Mouse (Mus musculus) embryonic stem cell, embryonic (primary cell): ENCODE data around the gene Thnsl1.

Experiments used
- CTCF ChIA-PET, 4 experiments: fragments of 300-600 bp in 2 of 4; fragments of 350-600 bp in 2 of 4; sonication (Branson Sonifier 250); formaldehyde crosslinking; loops; one replicate each; lab custom pipeline; 2022; ENCODE audit warnings: inconsistent platforms in 2 of 4; lab: Charles Lee
- POLR2A ChIA-PET, 4 experiments: fragments of 300-600 bp in 2 of 4; fragments of 350-600 bp in 2 of 4; sonication (Branson Sonifier 250); formaldehyde crosslinking; loops; one replicate each; lab custom pipeline; 2022; ENCODE audit warnings: antibody characterized with exemption in 4 of 4, inconsistent platforms in 1 of 4; lab: Charles Lee

Thnsl1 gene

DNA sequence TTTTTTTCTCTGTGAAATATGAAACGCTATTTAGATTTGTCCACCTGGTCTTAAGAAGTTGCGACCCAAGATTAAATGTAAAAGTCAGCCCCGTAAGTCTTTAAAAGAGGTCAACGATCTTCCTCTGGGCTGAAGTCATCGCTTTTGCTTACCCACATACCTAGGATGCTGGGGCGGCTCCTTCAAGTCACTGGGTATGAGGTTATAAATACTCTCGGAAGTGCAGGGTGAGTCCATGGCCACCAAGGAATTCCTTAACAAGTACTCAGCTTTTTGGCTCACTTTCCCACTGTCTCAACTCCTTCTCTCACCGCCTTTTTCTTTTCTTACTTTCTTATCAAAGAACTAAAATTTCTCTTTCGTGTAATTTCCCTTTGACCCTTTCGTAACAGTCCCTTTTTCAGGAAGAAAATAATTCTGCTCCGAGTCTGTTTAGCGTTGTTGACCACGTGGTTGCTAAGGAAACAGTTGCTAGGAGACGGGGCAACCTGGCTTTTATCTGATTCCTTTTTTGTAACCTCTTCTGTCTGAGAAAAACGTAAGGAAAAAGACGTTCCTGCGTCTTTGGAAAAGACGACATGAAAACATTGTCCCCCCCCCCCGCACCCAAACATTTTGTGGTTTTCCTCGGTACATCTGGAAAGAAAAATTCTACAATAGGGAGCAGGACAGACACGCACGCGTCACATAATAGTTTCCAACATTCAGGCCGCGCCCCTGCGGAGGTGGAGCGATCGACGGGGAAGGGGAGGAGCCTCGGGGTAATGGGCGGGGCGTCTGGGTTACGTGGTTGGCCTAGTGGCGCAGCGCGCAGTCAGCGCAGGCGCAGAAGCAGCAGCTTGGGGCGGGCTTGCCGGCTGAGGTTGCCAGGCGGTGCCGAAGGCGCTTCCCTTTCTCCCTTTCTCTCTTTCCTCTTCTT is at the start of gene Thnsl1, which contains the start of gene Enkur:
Gene Thnsl1, plus strand, starts transcription at position 813 of the 919 bp plus-strand sequence.
Gene Enkur, minus strand, starts transcription at position 454 of the 919 bp plus-strand sequence.
- ChIA-PET POLR2A (interaction anchor here in 3 of 4 experiments (0.5 to 2.1 kb wide), 15 partner anchors 13 to 1840 kb away, joined by 3 to 13 read pairs (median 3); partner anchors contain the start of gene Arhgap21 (in 1 of the 3)), CTCF (interaction anchor here in 1 of 4 experiments (0.9 kb wide), 1 partner anchor 306 kb away, joined by 3 read pairs; no protein-coding TSS in a partner anchor)

DNA sequence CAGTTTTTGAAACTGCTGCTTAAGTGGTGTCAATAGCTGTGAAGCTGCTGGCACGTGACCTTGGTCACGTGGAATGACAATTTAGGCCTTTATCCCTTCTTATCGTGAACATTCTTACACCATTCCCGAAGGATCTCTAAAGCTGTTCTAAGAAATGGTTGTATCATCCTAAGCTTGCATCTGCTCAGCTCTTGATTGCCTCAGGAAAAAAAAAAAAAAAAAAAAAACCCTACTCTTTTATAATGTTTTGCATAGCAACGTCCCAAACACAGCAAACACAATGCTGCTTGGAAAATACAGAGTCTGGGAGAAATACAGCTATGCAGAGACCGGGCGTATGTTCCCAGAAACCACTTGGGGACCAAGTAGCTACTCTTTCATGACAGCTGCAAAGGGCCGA is 41.2 kb upstream of the Thnsl1 start:
- ChIA-PET CTCF (interaction anchor here in 3 of 4 experiments (0.6 to 1.0 kb wide), 4 partner anchors 96 to 753 kb away, joined by 3 to 5 read pairs (median 4); no protein-coding TSS in a partner anchor), POLR2A (interaction anchor here in 1 of 4 experiments (0.6 kb wide), 1 partner anchor 784 kb away, joined by 3 read pairs; no protein-coding TSS in a partner anchor)

DNA sequence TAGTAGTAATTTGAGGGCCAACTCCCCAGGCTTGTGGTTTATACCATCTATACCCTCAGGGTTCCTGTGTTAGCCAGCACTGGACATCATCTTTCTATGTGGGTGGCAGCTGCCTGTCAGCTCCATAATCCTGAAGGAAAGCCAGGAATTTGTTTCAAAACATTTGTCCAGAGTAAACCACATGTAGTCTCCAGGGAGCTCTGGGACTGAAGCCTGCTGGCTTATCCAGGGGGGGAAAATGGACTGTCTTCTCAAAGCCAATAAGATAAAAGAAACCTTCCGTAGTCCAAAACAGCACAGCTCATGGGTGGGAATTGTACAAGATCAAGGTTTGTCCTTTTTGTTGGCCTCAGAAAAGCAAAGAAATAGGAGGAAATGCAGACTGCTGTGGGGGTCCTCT is 37.6 kb upstream of the Thnsl1 start:
- ChIA-PET CTCF (no interaction called here), POLR2A (interaction anchor here in 1 of 4 experiments (0.6 kb wide), 1 partner anchor 23 kb away, joined by 3 read pairs; no protein-coding TSS in a partner anchor)

DNA sequence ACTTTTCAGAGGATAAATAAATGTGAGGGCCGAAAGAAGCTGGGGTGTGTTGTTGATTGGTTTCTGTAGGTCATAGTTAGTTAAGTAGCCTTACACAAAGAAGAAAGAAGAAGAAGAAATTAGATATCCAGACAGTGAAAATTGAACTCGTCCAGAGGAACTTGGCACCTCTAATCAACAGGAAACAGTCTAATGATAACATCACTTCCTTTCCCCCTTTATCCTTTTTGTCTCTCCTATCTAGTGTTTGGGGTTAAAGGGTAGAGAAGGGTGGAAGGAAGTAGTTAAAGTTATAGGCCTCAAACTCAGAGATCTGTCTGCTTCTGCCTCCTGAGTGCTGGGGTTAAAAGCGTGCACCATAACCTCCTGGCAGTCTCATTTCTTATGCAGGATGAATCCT is 32.7 kb upstream of the Thnsl1 start:
- CTCF ChIA-PET, result no interaction called here
- POLR2A ChIA-PET, result no interaction called here

- ChIA-PET POLR2A (no interaction called here), CTCF (no interaction called here)
These were observed 26.4 kb upstream of the Thnsl1 start for GRCm38 (mm10) chr2:21179136-21179535.

- CTCF ChIA-PET, result no interaction called here
These were observed 22.7 kb upstream of the Thnsl1 start for GRCm38 (mm10) chr2:21182811-21183210.

GRCm38 (mm10) chr2:21187576-21187975 is 17.9 kb upstream of the Thnsl1 start:
- POLR2A ChIA-PET, result interaction anchor here in 3 of 4 experiments (0.5 to 0.8 kb wide), 4 partner anchors 12 to 796 kb away, joined by 3 to 6 read pairs (median 3); no protein-coding TSS in a partner anchor
- CTCF ChIA-PET, result interaction anchor here (0.6 to 2.4 kb wide), 11 partner anchors 10 to 291 kb away, joined by 3 to 15 read pairs (median 3); no protein-coding TSS in a partner anchor

More at GRCm38 (mm10) chr2:21182811-21183210, 22.7 kb upstream of the Thnsl1 start:
- POLR2A ChIA-PET, result no interaction called here

DNA sequence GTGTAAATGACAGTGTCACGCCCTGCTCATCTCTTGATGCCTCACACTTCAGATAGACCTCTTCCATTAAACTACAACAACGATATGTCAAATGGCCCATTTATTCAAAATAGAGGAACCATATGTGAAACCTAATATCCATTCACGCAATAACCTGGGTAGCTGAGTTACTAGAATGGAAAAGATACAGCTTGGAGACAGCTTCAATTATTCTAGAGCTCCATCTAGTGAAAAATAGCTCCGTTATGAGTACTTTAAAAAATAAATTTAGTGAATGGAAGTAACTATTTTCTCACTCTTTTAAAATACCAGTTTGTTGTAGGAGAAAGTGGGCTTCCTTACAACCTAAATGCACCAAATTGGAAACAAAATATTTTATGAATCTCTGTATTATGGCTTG is 16.9 kb upstream of the Thnsl1 start:
- CTCF ChIA-PET, result interaction anchor here in 3 of 4 experiments (1.1 to 2.4 kb wide), 3 partner anchors 290 kb away, joined by 6 to 15 read pairs (median 11); no protein-coding TSS in a partner anchor

GRCm38 (mm10) chr2:21191232-21191631 is 14.3 kb upstream of the Thnsl1 start:
- POLR2A ChIA-PET, result interaction anchor here in 1 of 4 experiments (1.0 kb wide), 1 partner anchor 14 kb away, joined by 4 read pairs; the partner anchor contains the start of genes Enkur and Thnsl1
- CTCF ChIA-PET, result interaction anchor here in 1 of 4 experiments (0.6 kb wide), 1 partner anchor 234 kb away, joined by 3 read pairs; no protein-coding TSS in a partner anchor

More for the DNA sequence above, 16.9 kb upstream of the Thnsl1 start:
- POLR2A ChIA-PET, result interaction anchor here in 1 of 4 experiments (0.6 kb wide), 1 partner anchor 13 kb away, joined by 4 read pairs; no protein-coding TSS in a partner anchor

DNA sequence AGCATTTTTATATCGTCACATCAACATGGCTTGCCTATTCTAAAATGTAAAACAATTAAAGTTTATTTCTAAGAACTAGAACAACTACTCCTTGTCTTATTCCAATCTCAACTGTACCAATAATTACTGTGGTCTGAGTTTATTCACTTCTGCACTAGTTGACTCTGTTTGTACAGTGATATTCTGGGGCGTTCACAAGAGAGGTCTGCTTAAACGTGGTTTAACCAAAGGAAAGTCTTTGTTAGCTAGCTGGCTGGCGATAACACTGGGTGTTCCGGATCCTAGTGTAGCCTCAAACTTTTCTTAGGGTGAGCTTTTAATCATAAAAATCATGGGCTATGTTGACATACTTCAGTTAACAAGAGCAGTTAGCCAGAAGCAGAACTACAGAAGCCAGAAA is 10.3 kb upstream of the Thnsl1 start:
- POLR2A ChIA-PET, result no interaction called here

GRCm38 (mm10) chr2:21199051-21199450 is 6.5 kb upstream of the Thnsl1 start:
- ChIA-PET CTCF (interaction anchor here in 1 of 4 experiments (0.5 kb wide), 1 partner anchor 12 kb away, joined by 3 read pairs; no protein-coding TSS in a partner anchor), POLR2A (interaction anchor here in 1 of 4 experiments (0.7 to 1.0 kb wide), 2 partner anchors 12 to 52 kb away, joined by 3 to 4 read pairs; no protein-coding TSS in a partner anchor)

More for the DNA sequence above, 10.3 kb upstream of the Thnsl1 start:
- CTCF ChIA-PET, result no interaction called here

- CTCF ChIA-PET, result no interaction called here
- POLR2A ChIA-PET, result no interaction called here
These were observed 2.8 kb upstream of the Thnsl1 start for GRCm38 (mm10) chr2:21202754-21203153.

DNA sequence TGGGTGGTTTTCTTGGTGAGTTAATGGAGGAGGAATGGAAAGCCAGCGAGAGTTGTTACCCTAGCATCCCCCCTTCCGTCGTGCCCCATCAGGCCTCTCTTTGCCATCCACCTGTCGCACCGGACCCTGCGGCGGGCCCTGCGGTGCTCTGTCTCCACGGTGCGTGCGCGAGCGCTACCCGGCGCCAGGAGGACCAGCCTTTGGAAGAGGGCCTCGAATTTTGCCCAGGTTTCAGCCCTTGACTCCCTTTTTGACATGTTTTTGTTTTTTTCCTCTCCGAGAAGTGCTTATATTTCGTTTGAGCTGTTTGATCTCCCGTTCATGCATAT is 271 bp downstream of the Thnsl1 start:
- ChIA-PET CTCF (interaction anchor here in 1 of 4 experiments (0.9 kb wide), 1 partner anchor 306 kb away, joined by 3 read pairs; no protein-coding TSS in a partner anchor), POLR2A (interaction anchor here in 3 of 4 experiments (0.5 to 2.1 kb wide), 10 partner anchors 14 to 1840 kb away, joined by 3 to 13 read pairs (median 3); partner anchors contain the start of gene Arhgap21 (in 1 of the 3))

DNA sequence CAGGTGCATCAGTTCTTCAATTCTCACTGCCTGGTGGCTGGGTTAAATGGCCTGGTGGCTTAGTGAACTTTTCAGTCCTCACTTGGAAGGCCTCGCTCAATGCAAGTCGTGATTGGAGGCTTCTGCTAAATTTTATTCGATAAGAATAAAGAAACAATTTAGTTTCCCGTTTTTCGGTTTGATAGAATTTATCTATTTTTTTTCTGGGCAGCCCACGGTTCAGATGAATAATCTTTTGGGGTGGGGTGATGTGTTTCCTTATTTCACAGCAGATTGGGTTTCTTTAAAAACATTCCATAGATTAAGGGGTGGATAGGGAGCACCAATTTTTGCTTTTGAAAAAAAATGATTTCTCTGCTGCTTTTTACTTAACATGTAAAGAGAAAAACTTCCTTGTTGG is 754 bp downstream of the Thnsl1 start:
- POLR2A ChIA-PET, result interaction anchor here in 2 of 4 experiments (0.6 to 2.1 kb wide), 5 partner anchors 15 to 237 kb away, joined by 3 to 4 read pairs (median 3); partner anchors contain the start of gene Arhgap21 (in 1 of the 2)
- CTCF ChIA-PET, result no interaction called here

GRCm38 (mm10) chr2:21211361-21211760 is 5.8 kb downstream of the Thnsl1 start:
- CTCF ChIA-PET, result no interaction called here
- POLR2A ChIA-PET, result no interaction called here

GRCm38 (mm10) chr2:21214322-21214721 is 8.8 kb downstream of the Thnsl1 start:
- CTCF ChIA-PET, result interaction anchor here in 1 of 4 experiments (0.6 kb wide), 1 partner anchor 236 kb away, joined by 9 read pairs; no protein-coding TSS in a partner anchor
- POLR2A ChIA-PET, result interaction anchor here in 1 of 4 experiments (0.6 kb wide), 1 partner anchor 9 kb away, joined by 3 read pairs; no protein-coding TSS in a partner anchor

DNA sequence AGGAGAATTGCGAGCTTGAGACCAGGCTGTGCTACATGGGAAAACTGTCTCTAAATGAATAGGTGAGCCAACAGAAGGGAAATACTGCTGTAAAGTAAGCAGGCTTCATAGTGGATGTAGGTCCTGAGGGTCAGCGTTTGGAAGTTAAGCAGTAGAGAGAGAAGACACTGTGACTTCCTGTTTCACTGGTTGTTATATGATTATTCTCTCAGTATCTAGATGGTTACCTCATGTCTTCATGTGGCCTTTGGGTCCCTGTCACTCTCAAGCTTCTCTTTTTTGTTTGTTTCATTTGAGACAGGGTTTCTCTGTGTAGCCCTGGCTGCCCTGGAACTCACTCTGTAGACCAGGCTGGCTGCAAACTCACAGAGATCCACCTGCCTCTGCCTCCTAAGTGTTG is 9.8 kb downstream of the Thnsl1 start:
- ChIA-PET POLR2A (no interaction called here), CTCF (no interaction called here)
